Mouse (Mus musculus) intestine, embryonic 14.5 days (tissue): ENCODE measurements around the gene Optc. TPM values are rescaled to one million over a fixed set of nuclear protein-coding genes. Genes with fewer than 3 reads are reported as not detected.

ENCODE experiments used
- ATAC-seq: fragments of 200-750 bp; cut with Nextera tagmentation; replicated peaks from 2 replicates; pipeline ENCODE4 v1.8.0; 2017; ENCODE audit warnings: low read depth, moderate number of reproducible peaks, moderate TSS enrichment, moderate library complexity; ENCODE audit not compliant: low FRiP score, low TSS enrichment
- DNase-seq: peaks from one replicate; pipeline ENCODE4 v3.0.0-alpha.2; 2018; ENCODE audit warnings: low spot score
- H3K27ac ChIP-seq: fragments of 300-500 bp; sonication (generic); 2 replicates; pipeline ENCODE4 v1.5.1; 2014; ENCODE audit warnings: low read depth, mild to moderate bottlenecking, control low read depth
- H3K27me3 ChIP-seq: fragments of 300-500 bp; sonication (generic); replicated peaks from 2 replicates; pipeline ENCODE4 v1.6.1; 2014; ENCODE audit warnings: low read length, control low read depth; ENCODE audit not compliant: control insufficient read depth, insufficient read depth
- H3K36me3 ChIP-seq: fragments of 300-500 bp; sonication (generic); 2 replicates; pipeline ENCODE4 v1.6.1; 2014; ENCODE audit warnings: low read length, control low read depth; ENCODE audit not compliant: control insufficient read depth, insufficient read depth
- H3K4me1 ChIP-seq: fragments of 300-500 bp; sonication (generic); replicated peaks from 2 replicates; pipeline ENCODE4 v1.6.1; 2014; ENCODE audit warnings: low read length, control low read depth, mixed read lengths; ENCODE audit not compliant: control insufficient read depth, insufficient read depth
- H3K4me2 ChIP-seq: fragments of 300-500 bp; sonication (generic); 2 replicates; pipeline ENCODE4 v1.6.1; 2014; ENCODE audit warnings: low read length
- H3K4me3 ChIP-seq: fragments of 300-500 bp; sonication (generic); 2 replicates; pipeline ENCODE4 v1.5.1; 2014; ENCODE audit warnings: low read depth, low read length, control low read depth, mixed read lengths
- H3K9ac ChIP-seq: fragments of 300-500 bp; sonication (generic); 2 replicates; pipeline ENCODE4 v1.6.1; 2014; ENCODE audit warnings: mild to moderate bottlenecking, low read length
- H3K9me3 ChIP-seq: fragments of 300-500 bp; sonication (generic); 2 replicates; pipeline ENCODE4 v1.6.1; 2016; ENCODE audit warnings: low read length, control low read depth; ENCODE audit not compliant: control insufficient read depth
- WGBS: fragments of 180-500 bp; shearing (Covaris S2); extraction: QIAGEN DNeasy Blood & Tissue Kit; methylation state at CpG from one replicate; pipeline ENCODE4 v1.1.7; 2014; 5-methylcytosine and 5-hydroxymethylcytosine counted together
- polyA plus RNA-seq: library from polyadenylated mRNA; unstranded; fragments of >200 nt; fragmentation: Nextera tagmentation; extraction: Ambion mirVana; gene quantifications from 2 replicates; pipeline ENCODE4 v1.2.1, GENCODE M21; 2014

Gene Optc
- polyA plus RNA-seq, 1 experiment from 2014 or later: 1.8 TPM

DNA sequence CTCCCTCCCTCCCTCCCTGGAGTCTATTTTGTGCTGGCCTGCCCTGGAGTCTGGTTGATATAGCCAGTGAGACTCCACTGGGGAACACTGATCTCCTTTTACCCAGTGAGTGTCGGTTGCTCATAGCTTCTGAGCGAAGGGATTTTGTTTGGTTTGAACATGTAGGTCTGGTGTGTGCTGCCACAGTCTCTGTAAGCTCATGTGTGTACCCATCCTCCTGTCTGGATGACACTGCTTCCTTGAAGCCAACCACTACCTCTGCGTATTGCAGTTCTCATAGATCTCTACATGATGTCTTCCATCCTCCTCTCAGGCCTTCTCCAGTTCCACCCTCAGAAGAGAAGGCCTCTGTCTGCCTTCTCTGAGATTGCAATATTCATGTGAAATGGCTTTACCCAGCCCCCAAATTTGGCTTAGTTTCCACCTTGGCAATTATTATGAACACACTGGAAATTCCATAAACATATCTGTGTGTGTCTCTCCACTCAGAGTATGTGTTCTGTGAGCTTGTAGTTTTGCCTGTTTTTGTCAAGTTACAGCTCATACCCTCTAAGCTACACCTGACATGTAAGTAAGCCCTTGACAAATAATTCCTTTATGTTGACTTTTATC is 32.8 kb upstream of the Optc start:
- no peaks in the 10 kb centered on the region for H3K27me3 ChIP-seq
- H3K4me1 ChIP-seq: peaks cover 9% of the 10 kb centered on the region; the same call in 1 of the 2 replicates
- DNase-seq (no peak), ATAC-seq (no peak)
- 91% methylated on average over 3 of the region's 3 CpGs for WGBS
- H3K27ac ChIP-seq: no peak overlapping the region
- H3K9me3 ChIP-seq: 0 out of 2 replicates have a peak, but pooled peaks cover 3% of the 10 kb centered on the region
- no peak overlapping the region for H3K9ac ChIP-seq
- no peak overlapping the region for H3K4me2 ChIP-seq
- H3K36me3 ChIP-seq: no peaks in the 10 kb centered on the region
- H3K4me3 ChIP-seq: no peak overlapping the region

DNA sequence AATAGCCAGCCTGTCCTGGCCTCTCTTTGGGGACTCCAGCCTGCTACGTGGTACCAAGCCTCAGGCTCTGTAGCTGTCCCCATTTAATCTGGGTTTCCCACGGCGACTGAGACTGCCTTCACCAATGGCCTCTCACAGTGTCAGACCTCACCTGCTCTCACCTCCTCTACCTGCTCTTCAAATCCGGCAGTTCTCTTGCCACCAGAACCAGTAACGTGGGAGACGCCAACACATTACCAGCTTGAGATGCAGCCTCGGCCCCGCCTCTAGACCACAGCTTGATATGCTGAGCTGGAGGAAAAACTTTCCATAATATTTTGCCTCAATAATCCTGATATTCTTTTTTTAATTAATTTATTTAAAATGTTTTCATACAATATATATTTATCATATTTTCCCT is 31.9 kb upstream of the Optc start:
- Histone ChIP-seq H3K4me3 (no peak overlapping the region), H3K4me1 (peaks cover 9% of the 10 kb centered on the region; the same call in 1 of the 2 replicates), H3K27ac (no peak overlapping the region), H3K9ac (no peak overlapping the region), H3K27me3 (no peaks in the 10 kb centered on the region), H3K9me3 (0 out of 2 replicates have a peak, but pooled peaks cover 3% of the 10 kb centered on the region), H3K4me2 (no peak overlapping the region), H3K36me3 (no peaks in the 10 kb centered on the region)
- DNase-seq (no peak), ATAC-seq (no peak)
- 82% methylated on average over 8 of the region's 8 CpGs for WGBS

GRCm38 (mm10) chr1:133936169-133936568 is 28.4 kb upstream of the Optc start:
- H3K27ac ChIP-seq: no peak overlapping the region
- H3K9me3 ChIP-seq: no peaks in the 10 kb centered on the region
- WGBS: 97% methylated on average over 3 of the region's 3 CpGs
- no peaks in the 10 kb centered on the region for H3K36me3 ChIP-seq
- H3K4me1 ChIP-seq: peaks cover 8% of the 10 kb centered on the region; the same call in 1 of the 2 replicates
- H3K4me2 ChIP-seq: no peak overlapping the region
- ATAC-seq (no peak), DNase-seq (no peak)
- H3K27me3 ChIP-seq: no peaks in the 10 kb centered on the region
- no peak overlapping the region for H3K4me3 ChIP-seq
- no peak overlapping the region for H3K9ac ChIP-seq

DNA sequence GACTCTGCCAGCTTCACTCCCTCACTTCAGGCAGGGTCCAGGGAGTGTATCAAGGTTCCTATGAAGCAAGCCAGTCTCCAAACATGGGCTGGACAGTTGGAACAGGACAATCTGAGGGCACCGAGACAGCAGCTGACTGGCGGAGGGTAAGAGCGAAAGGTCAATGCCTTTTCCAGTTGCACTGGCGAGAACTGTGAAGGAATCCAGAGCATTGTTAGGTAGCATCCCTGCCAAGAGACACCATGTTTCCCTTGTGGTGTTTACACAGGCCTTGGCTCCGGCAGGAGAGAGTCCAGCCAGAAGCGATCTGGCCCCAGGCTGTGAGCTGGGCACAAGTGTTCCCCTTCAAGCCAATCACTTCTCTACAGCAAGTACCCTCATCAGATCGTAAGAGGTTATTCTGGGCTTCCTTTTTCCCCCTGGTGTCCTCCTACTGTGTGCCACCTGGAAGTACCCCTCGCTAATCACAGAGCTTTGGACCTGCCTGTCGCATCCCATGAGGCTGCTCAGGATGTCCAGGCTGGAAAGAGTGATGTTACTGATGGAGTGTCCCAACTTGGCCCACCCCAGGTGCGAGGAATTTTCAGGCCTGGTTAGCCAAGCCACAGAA is 26.7 kb upstream of the Optc start:
- 76% methylated on average over 10 of the region's 10 CpGs for WGBS
- H3K27ac ChIP-seq: no peak overlapping the region
- DNase-seq (no peak), ATAC-seq (no peak)
- H3K36me3 ChIP-seq: no peaks in the 10 kb centered on the region
- no peak overlapping the region for H3K9ac ChIP-seq
- H3K4me2 ChIP-seq: no peak overlapping the region
- no peak overlapping the region for H3K4me3 ChIP-seq
- 0 out of 2 replicates have a peak, but pooled peaks cover 4% of the 10 kb centered on the region for H3K4me1 ChIP-seq
- H3K27me3 ChIP-seq: no peaks in the 10 kb centered on the region
- no peaks in the 10 kb centered on the region for H3K9me3 ChIP-seq

DNA sequence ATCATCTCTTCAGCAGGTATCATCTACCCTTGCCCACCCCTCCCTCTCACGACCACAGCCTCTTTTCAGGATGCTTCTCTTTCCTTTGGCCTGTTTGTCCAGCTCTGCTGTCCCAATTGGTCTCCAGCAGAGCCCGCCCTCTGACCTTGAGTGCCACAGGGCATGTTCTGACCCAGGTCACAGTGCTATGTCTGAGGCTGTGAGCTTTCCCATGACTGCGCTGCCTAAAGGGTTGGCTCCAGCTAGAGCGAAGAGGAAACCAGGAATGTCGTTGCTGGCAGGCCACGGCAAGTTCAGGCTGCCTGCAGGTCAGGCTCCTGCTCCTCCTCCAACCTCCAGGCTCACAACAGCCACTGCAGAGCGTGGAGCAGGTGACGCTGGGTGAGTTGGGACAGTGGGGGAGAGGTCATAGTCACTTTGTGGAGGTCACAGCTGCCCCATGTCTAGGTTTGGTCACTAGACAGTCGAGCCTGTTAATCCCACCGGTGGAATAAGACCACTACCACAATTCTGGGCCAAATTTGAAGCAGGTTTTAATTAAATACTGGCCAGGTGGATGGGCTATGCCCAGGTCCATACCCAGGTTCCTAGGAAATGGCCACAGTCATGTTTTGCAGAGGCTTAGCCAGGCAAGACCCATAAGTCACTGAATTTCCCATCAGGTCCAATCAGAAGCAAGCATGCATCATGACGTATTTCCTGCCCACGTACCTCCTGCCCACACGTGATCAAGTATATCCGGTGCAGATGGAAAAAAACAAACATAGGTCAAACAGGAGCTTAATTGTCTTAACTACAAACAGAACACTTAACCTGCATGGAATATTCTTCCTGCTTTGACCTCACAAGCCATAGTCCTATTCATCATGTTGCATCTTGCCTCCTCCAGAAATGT is 25.7 kb upstream of the Optc start:
- WGBS: 56% methylated on average over 14 of the region's 14 CpGs
- Histone ChIP-seq H3K4me2 (no peak overlapping the region), H3K27me3 (no peaks in the 10 kb centered on the region), H3K4me1 (0 out of 2 replicates have a peak, but pooled peaks cover 4% of the 10 kb centered on the region), H3K36me3 (no peaks in the 10 kb centered on the region), H3K4me3 (no peak overlapping the region), H3K9ac (no peak overlapping the region), H3K27ac (no peak overlapping the region), H3K9me3 (no peaks in the 10 kb centered on the region)
- ATAC-seq (no peak), DNase-seq (no peak)

GRCm38 (mm10) chr1:133929980-133930379 is 22.2 kb upstream of the Optc start:
- Histone ChIP-seq H3K27me3 (no peaks in the 10 kb centered on the region), H3K4me2 (no peak overlapping the region), H3K9me3 (no peaks in the 10 kb centered on the region), H3K4me3 (no peak overlapping the region), H3K9ac (no peak overlapping the region), H3K36me3 (no peaks in the 10 kb centered on the region), H3K4me1 (0 out of 2 replicates have a peak, but pooled peaks cover 4% of the 10 kb centered on the region), H3K27ac (no peak overlapping the region)
- DNase-seq: no peak
- 54% methylated on average over 3 of the region's 3 CpGs for WGBS
- ATAC-seq: no peak

DNA sequence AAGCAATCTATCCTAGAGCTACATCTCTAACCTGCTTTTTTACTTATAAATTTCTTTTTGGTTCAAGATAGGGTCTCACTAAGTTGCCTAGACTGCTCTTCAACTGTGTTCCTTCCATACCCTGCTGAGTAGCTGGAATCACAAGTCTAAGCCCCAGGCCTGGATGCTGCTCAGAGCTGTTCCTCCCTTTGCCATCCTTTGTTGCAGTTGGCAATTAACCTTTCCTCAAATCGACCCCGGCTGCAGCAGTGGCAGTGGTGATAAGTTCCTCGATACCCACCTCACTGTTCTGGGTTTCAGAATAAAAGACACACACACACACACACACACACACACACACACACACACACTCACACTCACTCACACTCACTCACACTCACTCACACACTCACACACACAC is 17.4 kb upstream of the Optc start:
- Histone ChIP-seq H3K27ac (no peak overlapping the region), H3K9me3 (no peaks in the 10 kb centered on the region), H3K4me3 (no peak overlapping the region), H3K4me1 (peaks cover 18% of the 10 kb centered on the region), H3K27me3 (no peaks in the 10 kb centered on the region), H3K9ac (no peak overlapping the region), H3K4me2 (no peak overlapping the region), H3K36me3 (no peaks in the 10 kb centered on the region)
- whole genome bisulfite sequencing: 96% methylated on average over 3 of the region's 3 CpGs
- no peak for ATAC-seq
- no peak for DNase-seq

- DNase-seq: no peak
Measured at GRCm38 (mm10) chr1:133924141-133924875, 16.5 kb upstream of the Optc start.

More at GRCm38 (mm10) chr1:133924141-133924875, 16.5 kb upstream of the Optc start:
- 31% methylated on average over 7 of the region's 7 CpGs for WGBS
- Histone ChIP-seq H3K36me3 (no peaks in the 10 kb centered on the region), H3K4me2 (no peak overlapping the region), H3K4me3 (no peak overlapping the region), H3K27ac (no peak overlapping the region), H3K4me1 (peaks cover 22% of the 10 kb centered on the region), H3K9me3 (no peaks in the 10 kb centered on the region), H3K9ac (no peak overlapping the region), H3K27me3 (no peaks in the 10 kb centered on the region)
- no peak for ATAC-seq
